Mouse (Mus musculus) neutrophil, adult 83 days (primary cell): ENCODE data around the gene Atg4c. TPM values are rescaled to one million over a fixed set of nuclear protein-coding genes. Genes with fewer than 3 reads are reported as not detected.

Source experiments
- total RNA-seq, 2 experiments: library from RNA; stranded (reverse); gene quantifications; one replicate each; pipeline ENCODE4 v1.2.4; 2023

Atg4c gene
- 10 to 100 TPM; 10.7 to 11.4 TPM for total RNA-seq

GRCm38 (mm10) chr4:99193810-99194582 is at the start of gene Atg4c:
Atg4c (plus strand) TSS chr4:99193934.

Other genes starting within 250 kb of the Atg4c start
- gene Angptl3, start 163.0 kb upstream of the Atg4c start, total RNA-seq = under 1 TPM in 1 of 2 experiments, not detected in 1; 0.64 TPM
- 10 to 100 TPM in 1 of 2 experiments, 1 to 10 TPM in 1; 7.8 to 12.0 TPM for gene Dock7, start 73.0 kb upstream of the Atg4c start, total RNA-seq
- gene Gm12689, start 102.0 kb downstream of the Atg4c start, total RNA-seq = 1 to 10 TPM; 1.2 to 2.1 TPM